Mouse (Mus musculus) spleen, embryonic (tissue): Measurements from ENCODE around the gene Adamts14.

Experiments used
- CTCF ChIA-PET: fragments of 350-600 bp; sonication (Branson Sonifier 250); formaldehyde crosslinking; loops from one replicate; lab custom pipeline; 2022; lab: Charles Lee

The Adamts14 gene

DNA sequence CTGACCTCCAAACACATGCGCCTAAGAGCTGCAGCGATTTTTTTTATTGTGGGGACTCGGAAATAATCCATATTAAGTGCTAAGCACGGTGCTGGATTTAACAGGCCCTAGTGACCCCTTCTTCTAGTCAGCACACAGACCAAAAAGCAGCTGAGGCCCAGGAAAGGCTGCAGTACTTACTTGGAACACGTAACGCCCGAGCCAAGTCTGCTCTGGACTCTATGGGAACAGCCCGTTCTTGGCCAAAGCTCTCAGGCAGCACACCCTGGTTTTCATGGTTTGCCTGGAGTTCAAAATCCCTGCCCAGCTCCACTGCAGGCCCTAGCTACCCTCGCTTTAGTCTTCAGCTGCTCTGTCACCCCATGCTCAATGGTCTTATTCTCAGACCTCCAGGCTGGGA is 78.6 kb downstream of the Adamts14 start:
- CTCF ChIA-PET = no interaction called here

DNA sequence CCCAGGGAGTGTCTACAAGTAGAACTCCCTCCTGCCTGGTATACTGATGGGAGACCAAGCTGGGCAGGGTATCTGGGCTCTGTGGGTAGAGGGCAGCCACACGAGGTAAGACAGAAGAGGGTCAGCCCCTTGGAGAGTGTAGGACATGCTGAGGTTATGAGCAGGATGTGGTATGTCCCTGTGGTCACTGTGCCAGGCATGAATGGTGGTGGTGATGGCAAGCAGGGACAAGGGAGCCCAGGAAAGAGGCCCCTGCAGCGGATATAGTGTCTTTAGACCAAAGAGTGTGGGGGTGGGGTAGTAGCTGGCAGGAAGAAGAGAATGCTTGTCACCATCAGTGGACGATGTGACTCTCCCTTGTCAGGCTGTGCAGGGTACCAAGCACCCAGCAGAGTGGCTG is 85.2 kb downstream of the Adamts14 start:
- CTCF ChIA-PET = no interaction called here

DNA sequence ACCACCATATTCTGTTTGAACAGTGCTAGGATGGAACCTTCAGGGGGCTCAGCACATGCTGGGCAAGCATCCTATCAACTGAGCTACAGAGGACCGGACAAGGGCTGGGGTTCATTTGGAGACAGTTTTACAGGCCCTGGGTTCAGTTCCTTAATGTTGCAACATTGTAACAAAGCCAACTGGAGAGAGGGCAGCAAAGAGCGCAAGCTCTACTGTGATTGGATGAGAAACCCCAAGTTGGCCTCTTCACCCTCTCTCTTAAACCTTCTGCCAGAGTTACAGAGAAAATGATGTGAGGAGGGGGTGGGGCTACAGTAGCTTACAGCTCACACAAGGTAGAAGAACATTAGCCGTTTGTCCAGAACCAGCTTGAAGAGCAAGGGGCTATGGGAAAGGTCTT is 86.2 kb downstream of the Adamts14 start:
- CTCF ChIA-PET = no interaction called here

DNA sequence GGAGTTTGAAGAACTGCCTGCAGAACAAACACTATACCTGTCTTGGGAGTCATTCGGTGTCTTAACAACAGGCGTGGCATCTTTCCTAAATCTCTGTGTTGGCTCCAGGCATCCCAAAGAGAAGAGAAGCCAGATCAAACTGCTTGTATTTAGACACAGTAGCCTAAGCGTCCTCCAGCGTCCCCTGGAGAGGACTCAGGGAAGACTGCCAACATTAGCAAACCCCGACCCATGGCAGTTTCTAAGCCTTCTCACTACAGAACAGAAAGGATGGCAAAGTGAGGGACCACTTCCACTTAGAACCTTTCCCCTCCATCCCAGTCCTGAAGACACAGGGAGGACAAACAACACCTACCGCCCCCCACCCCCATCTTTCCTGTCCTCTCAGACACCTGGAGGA is 93.3 kb downstream of the Adamts14 start:
- CTCF ChIA-PET = no interaction called here

DNA sequence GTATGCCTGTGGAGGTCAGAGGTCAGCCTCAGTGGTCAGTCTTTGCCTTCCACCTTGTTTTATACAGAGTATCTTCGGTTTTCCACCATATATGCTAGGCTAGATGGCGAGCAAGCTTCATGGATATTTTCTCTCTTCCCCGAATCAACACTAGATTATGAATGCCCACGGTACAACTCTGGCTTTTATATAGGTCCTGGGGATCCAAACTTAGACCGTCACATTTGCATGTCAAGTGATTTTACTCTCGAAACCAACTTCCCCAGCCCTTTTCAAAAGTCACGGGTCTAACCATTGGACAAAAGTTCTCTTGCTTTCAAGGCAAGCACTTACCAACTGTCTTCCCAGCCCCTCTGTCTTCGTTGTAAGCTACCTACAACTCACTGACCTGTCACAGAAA is 94.6 kb downstream of the Adamts14 start:
- CTCF ChIA-PET = no interaction called here

DNA sequence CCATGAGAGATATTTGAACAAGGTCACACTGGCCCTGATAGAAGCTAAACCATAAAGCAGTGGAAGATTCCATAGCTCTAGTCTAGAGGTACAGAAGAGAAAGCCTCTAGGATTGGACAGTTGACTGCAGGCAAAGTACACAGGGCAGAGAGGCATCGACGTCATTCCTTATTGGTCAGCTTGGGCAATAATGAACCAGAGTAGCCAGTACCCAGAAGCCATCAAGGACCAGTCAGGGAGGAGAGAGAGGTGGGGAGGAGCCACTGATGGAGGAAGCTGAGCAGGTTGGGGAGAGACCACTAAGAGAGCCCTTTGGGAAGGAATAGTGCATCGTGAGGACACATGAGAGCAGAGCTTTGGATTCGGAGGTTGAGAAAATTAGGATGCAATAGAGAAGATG is 95.5 kb downstream of the Adamts14 start:
- CTCF ChIA-PET = no interaction called here

DNA sequence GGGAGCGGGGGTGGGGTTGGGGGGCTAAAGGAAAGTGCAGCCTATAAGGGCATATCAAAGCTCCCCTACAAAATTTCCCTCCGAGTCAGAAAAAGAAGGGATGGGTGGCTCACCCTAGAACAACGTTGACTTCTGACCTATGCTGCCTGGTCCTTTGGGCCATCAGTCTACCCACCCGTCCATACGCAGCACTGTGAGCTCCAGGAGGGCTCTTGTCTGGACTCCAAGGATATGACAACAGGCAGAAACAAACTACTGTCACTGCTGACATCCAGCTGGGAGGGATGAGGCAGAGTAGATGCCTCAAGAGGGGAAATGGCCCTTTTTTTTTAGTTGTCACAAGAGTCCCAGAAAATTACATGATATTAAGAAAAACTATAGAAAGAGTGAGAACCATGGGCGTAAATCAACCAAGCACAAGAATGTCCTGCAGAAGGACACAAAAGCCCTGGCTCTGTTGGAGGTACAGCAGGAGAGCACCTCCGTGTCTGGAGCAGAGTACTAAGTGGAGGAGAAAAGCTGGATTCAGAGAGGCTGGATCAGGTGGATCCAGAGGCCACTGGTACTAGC is 96.9 kb downstream of the Adamts14 start:
- CTCF ChIA-PET = no interaction called here

DNA sequence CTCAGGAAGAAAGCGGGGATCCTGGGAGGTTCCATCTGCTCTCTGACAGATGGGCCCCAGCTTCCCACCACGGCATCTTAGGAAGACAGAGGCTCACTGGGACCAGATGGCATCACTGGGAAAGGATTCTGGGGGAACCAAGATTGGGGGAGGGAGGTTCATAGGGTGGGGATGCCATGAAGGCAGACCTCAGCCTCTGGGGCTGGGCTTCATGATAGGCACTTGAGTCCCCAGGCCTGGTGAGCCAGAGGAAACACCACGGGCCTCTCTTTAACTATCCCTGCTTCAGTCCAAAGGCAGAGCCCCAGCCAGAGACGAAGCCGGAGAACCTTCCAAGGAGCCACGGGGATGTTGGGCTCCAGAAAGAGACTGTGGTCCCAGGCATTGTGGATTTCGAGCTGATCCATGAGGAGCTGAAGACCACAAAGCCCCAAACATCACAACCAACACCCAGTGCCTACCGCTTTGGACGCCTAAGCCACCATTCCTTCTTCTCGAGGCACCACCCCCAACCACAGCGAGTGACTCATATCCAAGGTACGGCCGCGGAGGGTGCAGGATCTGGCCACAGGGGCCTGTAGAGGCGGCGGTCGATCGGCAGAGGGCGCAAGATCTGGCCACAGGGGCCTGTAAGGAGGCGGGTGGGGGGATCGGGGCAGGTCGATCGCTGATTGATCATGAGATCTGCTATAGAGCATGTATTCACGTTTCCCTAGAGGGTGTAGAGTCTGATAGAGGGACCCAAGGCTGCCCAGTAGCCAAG is 97.6 kb downstream of the Adamts14 start:
- CTCF ChIA-PET = no interaction called here

DNA sequence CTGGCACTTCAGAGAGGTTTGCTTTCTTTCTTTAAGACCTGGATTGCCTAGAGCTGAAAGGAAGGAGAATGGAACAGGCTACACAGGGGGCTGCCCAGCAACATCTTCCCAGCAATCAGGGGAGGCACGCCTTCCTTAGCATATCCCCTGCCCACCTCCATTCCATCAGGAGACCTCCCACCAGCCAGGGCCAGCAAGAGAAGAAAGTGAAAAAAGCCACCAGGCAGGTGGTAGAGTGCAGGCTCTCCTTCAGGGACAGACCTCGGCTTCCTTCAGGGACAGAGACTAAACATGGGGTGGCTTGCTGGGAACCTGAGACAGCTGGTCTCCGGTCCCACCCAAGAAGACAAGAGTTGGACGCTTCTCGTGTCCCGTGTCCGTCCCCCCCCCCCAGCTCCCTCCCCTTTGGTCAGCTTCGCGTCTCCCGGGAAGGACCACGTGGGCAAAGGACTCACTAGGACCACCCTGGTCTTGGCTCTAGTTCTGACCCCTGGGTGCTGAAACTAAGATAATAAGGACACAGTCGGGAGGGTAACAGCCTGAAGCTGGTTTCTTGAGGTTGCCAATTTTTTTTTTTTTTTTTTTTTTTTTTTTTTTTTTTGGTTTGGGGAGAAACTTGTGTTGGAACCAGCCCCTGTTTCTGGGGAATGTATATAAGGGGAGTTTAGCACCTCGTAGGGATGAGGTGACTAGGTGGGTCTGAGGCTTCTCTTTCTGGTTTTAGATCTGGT is 98.4 kb downstream of the Adamts14 start:
- CTCF ChIA-PET = no interaction called here

DNA sequence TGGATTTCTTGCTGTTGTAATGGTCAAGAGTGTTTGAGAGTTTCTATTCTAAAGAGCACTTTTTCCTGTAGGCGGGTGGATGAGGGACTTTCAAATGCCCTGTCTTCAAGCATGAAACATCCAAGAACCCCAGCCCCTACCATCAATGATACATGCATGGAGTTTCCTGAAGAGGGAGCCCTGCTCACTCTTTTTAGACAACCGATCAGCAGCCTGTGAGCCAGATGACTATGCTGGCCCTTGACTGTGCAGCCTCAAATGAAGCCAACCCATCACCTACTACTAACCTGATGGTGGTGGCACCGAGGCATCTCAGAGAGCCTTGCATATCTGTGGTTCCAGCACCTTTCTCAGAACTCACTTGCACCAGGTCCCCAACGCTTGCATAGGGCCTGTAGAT is 100.7 kb downstream of the Adamts14 start:
- CTCF ChIA-PET = no interaction called here

DNA sequence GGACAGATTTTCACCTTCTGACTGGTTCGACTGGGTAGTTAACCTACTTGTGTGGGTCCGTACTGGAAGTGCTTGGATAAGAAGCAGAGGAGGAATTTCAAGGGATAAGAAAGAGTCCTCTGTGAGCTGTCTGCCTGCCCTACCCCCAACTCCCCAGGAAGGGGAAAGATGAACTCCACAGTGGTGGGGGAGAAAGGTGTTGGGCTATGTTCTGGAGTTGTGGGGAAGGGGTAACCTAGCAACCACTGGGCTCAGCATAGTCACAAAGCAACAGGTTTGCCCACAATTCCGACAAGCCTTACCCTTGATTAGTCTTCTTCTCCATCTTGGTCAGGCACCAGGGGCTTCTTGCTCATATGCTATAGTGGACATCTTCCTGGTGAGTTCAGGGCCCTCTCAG is 101.6 kb downstream of the Adamts14 start, which contains the start of gene Tbata:
TSS of gene Tbata (plus strand) at position 301 of the 400 bp plus-strand sequence.
- CTCF ChIA-PET = no interaction called here

DNA sequence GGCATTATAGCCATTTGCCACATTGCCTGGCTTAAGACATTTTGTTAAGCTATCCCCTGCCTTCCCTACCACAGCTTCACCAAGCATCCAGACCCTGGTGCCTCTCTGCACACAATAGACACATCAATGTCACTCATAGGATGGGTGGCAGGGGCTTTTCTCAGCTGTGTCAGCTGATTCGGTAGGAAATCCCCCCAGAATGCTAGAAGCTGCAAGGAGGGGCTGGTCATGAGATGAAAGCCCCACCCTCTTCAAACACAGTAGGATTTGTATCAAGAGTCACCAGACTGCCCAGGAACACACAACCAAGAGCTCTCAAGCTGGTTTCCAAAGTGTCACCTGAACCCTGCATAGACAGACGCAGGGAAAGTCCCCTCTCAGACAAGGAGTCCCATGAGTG is 104.8 kb downstream of the Adamts14 start:
- CTCF ChIA-PET = interaction anchor here (0.8 kb wide), 1 partner anchor 476 kb away, joined by 3 read pairs; no protein-coding TSS in a partner anchor

DNA sequence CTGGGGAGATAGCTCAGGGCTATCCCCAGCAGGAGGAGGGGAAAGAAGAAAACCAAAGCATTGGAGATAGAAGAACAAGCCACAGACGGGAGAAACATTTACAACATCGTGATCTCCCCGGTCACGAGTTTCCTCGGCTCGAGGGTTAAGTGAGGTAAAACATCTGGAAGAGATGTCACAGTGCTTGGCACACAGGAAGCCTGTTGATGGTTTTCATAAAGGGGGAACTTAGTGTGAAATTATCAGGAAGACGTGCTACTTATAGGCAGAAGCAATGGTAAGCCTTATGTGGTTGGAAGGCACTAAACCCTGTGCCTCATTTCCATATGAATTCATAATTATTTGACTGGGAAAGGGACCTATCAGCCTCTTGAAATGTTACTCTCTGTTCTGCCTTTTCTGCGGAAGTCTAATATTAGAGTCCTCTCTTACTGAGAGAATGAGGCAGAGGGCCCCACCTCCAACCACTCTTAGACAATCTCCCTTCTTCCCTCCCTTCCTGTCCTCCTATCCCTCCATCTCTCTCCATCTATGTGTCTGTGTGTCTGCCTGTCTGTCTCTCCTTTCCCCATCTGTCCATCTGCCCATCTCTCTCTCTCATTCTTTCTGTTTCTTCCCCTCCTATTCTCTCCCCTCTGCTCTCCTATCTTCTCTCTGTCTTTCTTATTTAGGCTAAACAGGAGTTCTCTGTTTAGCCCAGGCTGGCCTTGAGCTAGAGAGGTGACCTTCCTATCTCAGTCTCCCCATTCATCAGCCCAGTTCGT is 105.7 kb downstream of the Adamts14 start:
- CTCF ChIA-PET = no interaction called here

DNA sequence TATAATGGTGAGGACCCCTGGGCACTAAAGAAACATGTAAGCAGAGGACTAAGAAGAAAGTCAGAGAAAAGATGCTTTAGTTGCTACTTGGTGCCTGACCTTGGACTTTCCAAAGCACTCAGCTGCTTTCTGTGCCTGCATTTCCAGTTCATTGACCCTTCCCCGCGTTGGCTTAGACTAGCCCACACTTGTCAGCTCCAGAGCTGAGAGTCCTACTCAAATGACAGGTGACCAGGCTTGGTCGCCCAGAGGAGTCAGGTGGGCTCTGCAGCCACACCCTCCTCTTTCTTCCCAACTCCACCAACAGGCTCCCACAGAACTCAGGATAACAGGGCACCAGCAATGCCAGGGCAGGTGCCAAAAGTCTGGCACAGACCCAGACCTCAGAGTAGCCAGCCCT is 110.9 kb downstream of the Adamts14 start:
- CTCF ChIA-PET = interaction anchor here (0.6 kb wide), 1 partner anchor 995 kb away, joined by 3 read pairs; no protein-coding TSS in a partner anchor

DNA sequence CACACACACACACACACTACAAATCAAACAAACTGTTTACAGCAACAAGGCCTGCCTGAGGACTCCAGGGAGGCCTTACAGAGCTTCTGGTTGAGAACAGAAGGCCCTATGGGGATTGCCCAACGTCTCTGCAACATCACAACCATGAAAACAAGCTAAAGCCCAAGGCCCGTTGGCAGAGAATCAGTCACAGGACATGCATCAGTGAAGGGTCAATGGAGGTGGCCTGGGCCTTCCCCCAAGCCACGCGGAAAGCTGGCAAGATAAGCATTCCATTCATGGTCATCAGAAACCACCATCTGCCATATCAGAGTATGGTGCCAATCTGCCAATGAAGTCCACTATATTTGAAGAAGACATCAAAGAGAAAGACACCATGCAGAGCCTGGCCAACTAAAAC is 112.6 kb downstream of the Adamts14 start:
- CTCF ChIA-PET = no interaction called here

DNA sequence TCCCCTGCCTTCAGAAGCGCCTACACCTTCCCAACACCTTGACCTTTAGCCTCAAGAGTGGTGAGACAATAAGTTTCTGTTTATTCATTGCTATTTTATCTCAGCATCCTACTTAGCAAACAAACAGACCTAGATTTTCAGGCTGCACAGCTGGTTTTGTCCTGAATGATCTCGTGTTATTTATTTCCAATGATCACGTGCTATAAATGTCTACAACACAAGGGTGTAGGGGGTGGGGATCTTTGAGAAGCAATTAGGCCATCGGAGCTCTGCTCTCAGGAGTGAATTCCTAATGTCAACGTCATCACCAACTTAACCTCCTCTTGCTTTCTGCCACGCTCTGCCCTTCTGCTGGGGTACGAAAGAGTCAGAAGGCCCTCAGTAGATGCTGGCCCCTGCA is 113.1 kb downstream of the Adamts14 start:
- CTCF ChIA-PET = no interaction called here

DNA sequence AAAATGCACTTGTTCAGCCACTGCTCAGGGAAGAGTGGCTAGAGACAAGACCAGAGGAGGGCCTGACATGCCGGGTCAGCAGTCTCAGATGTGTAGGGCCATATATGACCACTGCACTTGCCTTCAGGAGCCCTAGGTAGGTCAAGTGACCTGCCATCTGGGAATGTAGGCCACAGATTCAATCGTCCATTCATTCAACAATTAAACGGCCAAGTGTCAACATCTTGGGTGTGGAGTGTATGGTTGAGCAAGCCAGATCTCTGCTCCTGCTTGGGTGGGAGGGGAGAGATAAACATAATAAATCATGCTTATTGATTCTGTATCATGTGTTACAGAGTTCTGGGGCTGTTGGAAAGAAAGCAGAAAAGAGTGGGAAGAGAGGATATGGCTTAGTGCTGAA is 114.6 kb downstream of the Adamts14 start:
- CTCF ChIA-PET = no interaction called here

DNA sequence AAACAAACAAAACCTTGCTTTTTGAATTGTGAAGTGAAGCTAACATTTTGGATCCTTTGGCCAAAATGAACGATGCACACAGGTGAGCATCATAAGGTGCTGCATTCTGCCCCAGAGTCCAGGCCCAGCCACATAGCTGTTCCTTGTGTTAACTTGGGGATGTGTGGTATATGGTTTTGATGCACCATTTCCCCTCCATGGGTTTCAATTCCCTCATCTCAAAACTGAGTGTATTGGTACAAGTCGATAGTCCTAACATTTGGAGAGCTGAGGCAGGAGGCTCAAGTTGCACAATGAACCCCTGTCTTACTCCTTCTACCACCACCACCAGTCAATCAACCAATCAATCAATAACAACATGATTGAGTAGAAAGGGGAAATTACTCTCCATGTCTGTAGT is 116.8 kb downstream of the Adamts14 start:
- CTCF ChIA-PET = no interaction called here

DNA sequence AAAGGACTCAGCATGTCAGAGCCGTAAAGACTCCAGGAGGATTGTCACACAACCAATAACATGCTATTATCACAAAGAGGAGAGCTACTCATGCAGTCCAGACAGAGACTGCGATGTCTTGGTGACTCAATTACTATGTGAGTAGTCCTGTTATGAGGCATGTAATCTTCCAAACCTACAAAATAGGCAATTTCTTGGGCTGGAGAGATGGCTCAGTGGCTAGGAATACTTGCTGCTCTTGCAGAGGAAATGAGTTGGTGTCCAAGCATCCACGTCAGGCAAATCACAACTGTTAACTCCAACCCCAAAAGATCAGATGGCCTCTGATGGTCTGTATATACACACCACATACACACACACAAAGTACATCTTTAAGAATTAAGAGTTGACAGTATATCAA is 117.6 kb downstream of the Adamts14 start:
- CTCF ChIA-PET = no interaction called here

DNA sequence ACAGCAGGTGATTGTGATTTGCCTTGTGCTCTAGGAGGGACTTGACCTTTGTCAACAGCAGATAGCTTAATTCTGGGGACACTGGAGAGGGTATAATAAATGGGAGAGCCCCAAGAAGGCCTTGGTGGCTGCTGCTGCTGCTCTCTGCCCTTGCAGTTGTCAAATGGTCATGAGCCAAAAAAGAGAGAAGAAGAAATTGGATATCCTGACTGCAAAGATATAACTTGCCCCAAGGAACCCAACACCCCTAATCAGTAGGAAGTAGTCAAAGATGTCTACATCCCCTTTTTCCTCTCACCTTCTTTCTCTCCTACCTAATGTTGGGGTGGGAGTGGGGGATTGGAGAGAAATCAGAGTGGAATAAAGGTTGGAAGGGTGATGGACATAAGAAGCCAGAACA is 121.1 kb downstream of the Adamts14 start:
- CTCF ChIA-PET = no interaction called here

DNA sequence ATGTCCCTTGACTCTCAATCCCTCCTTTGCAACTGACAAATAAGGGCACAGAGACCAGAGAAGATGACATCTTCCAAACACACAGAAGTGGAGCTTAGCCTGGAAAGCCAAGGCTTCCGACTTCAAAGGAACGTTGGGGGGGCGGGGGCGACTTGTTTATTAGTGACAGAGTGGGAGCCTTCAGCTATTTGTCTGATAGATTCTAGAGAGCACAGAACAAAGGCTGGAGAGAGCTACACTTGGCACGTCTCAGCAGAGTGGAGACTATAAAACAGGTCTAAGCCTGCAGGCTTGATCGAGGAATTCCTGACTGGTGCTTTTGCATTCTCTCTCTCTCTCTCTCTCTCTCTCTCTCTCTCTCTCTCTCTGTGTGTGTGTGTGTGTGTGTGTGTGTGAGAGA is 122.6 kb downstream of the Adamts14 start:
- CTCF ChIA-PET = no interaction called here

DNA sequence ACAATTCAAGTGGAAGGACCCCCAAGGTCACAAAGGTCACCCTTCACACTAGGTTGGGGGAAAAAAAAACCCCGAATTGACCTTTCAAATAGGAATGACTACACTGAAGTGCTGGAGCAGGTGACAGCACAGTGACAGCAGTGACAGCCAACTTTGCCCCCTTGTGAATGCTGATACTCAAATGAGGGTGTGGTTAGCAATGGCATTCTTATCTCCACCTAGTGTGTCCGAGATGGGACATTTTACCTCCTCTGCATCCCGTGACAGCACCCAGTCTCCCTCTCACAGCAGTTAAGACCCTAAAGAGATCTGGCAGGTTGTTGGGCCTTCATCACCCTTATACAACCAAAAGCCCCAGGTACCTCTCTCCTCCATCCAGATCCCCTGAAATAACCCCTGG is 123.8 kb downstream of the Adamts14 start:
- CTCF ChIA-PET = no interaction called here
